Mouse (Mus musculus): ENCODE measurements around the gene Fer.
A peak's percentile ranks its signal among the peaks of the same experiment; 100 is the strongest.

Fer gene

DNA sequence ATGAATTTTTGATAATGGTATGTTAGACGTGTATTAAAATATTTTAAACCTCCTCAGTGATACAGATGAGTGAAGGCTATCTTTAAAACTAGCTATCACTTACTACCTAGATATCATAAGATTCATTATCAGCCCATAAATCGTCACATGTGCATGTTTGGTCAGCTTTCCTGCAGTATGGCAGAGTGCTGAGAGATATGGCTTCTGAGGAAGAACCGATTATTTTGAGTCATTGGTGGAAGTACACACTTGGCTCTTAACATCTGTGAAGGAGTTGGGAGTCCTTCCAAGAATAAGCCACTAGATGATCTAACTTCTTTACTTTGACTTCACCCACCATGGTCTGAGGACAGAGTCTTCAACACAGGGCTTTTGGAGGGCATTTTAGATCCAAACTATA lies 117.3 kb downstream of the Fer start:
- no peak for DNase-seq

DNA sequence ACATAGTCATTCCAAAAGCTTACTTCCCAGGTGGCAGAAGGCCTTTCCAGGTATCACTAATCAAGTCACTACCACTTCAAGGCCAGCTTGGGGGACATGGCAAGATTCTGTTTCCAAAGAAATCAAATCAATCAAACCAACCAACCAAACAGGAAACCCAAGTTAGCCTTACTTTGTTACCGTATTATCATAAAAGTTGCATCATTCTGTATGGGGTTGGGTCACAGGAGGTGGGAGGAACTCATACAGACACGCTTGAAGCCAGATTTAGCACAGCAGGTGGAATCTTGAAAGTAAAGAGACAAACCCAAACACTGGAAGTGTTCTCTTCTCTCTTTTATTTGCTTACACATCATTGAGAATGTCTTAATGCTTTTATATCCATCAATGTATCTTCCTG lies 125.8 kb downstream of the Fer start:
- no peak for DNase-seq

DNA sequence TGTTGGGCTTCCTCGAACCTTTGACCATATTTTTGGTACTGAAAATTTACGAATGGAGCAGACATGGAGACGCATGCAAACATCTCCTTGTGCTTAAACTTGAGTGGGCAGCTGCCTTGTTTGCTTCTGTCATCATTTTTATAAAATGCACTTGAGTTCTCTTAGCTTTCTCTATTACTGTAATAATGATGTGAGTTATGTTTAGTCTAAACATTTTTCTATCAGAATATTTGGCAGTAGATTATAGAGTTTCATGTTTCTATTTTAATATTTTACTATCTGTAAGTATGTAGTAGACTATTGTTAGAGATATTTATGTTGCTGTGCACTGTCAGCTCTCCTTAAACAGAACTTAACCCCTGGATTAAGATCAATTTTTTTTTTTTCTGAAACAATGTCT lies 128.3 kb downstream of the Fer start:
- no peak for DNase-seq

DNA sequence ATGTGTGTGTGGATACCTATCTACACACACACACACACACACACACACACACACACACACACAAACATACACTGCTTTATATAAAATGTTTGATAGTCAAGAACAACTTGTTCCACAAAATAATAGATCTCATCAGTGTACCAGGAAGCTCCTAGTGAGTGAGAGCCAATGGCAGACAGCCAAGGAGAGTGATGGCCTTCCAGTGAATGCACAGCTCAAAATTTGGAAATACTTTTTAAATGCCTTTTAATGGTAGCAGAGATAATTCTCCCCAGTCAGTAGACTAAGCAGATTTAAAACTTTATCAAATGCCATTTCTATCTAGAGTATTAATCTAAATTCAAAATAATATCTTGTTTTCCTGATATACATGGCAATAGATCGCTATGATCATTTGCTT lies 133.1 kb downstream of the Fer start:
- DNase-seq = peak; percentile 66 to 67

DNA sequence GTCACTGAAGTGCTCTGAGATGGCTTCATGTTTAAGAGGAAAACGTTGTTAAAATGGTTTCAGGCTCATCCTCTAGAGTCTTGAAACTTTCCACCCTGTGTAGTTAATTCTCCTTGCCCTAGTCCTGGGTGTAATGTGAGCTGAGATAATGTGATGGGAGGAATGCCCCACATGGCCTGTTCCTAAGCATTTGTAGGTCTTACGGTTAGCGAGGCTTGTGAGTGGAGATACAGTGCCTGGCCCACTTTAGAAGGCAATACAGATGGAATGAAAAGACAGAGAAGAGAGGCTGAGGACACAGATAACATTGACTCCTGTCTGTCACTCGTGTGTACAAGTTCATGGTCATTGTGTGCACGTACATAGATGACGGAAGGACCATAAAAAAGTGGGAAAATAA lies 134.8 kb downstream of the Fer start:
- DNase-seq = no peak

DNA sequence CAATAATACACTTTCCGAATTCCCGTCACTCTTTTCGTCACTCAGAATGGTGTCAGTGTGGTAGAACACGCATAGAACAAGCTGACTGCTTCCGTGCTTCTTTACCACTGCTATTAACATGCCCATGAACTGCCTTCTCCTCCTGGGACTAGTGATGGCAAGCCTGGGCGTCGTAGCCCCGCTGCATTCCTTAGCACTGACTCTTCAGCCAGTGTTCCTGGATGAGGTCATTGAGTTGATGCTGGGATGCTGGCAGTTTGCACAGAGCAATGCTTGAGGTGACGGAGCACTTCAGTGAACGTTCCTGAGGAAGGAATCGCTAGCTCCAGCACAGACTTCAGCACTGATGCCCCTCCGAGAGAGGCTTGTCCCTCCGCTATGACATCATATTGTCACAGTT lies 140.6 kb downstream of the Fer start:
- DNase-seq = no peak

DNA sequence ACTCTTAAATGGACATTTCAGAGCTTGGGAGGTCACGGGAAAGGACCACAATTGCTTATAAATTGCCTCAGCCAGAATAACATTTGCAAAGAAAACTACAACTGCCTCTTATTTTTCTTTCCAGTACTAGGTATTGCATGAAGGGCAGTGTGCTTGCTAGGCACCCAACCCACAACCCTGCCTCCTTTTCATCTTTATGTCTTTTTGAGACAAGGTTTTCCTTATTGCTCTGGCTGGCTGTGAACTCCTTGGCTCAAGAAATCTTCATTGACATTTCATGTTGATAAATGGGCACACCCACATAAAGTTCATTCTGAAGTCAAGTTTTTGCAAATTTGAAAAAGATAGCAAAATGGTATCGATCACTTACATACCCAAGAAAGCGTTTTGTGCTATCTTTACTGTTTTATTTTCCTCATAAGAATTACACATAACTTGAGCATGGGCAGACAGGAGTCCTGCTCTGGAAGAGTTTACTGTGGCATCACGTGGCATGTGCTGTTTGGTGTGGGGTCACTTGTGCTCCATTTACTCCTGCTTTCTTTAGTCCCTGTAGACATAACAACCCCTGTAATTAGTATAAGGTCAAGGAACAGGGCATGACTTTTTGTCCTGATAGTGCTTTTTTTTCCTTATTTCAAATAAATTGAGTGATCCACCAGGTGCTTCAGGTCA lies 142.8 kb downstream of the Fer start:
- no peak for DNase-seq

DNA sequence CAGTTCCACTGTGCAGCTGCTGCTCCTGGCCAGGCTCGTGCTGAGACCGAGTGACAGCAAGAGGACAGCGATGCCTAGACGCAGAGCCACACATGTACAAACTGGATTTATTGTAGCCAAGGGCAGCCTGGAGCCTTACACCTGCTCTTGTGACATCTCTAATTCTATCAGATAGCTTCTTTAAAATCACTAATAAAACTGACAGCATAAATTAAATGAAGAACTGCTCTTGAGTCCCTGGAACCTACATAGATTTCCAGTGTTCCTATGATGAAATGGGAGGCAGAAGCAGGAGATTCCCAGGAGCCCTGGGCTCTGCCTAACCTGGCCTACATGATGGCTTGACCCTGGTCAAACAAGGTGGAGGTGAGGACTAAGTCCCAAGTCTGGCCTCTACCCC lies 153.7 kb downstream of the Fer start:
- DNase-seq = no peak

DNA sequence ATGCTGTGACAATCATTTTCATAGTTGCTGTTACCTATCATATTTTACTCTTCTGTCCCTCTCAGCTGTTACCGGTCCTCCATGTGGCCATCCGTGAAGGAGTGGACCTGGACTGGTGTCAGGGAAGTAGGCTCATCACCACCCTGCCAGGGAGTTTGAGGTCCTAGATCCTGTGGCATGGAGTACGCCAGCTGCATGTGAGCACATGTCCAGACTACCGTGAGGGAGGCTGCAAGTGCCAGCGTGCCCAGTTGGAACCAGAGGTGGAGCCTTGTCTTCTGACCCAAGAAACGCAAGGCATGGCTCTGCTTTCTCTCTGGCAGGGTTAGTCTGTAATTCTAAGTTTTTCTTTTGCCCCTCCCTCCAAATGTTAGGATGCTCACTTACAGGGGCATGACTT lies 155.4 kb downstream of the Fer start:
- no peak for DNase-seq

DNA sequence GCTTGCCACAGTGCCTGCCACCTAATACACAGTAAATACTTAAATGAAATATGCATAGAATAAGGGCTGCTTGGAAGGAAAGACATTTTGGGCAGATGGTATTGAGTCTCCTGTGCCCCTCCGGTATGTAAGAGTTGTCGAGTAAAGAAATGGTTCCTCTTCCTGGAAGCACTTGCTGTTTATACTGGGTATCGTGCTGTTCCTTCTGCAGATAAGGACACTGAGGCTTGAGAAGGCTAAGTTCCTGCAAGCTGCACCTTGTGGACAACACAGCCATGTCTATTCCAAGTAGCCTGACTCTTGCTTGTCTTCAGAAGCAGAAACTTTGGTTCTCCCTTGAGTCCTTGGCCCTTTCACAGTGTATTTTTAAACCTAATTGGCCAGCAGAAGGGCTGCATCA lies 156.0 kb downstream of the Fer start:
- DNase-seq = no peak

DNA sequence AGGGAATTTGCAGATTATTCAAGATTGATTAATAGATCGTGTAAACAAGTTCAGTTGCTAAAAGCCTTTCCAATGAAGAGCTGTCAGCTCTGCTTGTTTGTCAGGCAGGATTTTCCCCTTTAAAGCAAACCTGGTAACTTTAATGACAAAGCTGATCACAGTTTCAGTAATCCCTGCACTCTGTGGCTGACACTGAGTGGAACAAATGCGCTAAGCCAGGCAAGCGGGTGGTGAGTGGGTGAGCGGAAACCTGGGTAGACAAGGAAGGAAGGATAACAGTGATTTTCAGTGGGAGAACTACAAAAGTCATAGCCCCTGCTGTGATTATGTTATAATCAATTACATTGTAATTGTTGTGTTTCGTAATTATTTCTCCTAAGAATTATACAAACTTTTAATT lies 156.8 kb downstream of the Fer start:
- no peak for DNase-seq

DNA sequence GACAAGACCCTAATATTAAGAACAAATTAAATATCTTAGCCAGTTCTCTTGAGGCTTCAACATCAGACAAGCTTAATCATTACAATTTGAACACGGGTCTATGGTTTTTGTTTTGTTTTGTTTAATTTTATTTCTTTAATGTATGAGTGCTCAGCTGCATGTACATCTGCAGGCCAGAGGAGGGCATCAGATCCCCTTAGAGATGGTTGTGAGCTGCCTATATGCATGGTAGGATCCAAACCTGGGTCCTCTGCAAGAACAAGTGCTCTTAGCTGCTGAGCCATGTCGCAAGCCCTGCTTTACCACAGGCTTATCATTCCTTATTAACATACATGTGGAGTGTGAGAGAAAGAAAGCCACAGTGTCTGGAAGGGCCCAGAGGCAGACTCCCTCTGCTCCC lies 163.6 kb downstream of the Fer start:
- no peak for DNase-seq

DNA sequence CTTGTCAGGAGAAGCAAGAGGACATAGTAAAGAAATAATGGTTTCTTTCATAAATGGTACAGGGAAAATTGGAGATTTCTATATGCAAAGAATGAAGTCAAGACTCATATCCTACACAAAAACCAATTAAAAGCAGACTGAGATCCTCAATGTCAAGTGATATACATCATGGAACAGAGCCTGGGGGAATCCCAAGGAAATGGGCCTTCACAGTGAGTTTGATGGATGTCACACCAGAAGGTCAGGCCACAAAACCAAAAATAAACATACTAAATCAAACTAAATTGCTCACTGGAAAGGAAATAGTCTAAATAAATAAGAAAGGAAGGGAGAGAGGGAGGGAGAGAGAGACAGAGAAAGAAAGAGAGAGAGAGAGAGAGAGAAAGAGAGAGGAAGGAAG lies 178.9 kb downstream of the Fer start:
- DNase-seq = no peak

DNA sequence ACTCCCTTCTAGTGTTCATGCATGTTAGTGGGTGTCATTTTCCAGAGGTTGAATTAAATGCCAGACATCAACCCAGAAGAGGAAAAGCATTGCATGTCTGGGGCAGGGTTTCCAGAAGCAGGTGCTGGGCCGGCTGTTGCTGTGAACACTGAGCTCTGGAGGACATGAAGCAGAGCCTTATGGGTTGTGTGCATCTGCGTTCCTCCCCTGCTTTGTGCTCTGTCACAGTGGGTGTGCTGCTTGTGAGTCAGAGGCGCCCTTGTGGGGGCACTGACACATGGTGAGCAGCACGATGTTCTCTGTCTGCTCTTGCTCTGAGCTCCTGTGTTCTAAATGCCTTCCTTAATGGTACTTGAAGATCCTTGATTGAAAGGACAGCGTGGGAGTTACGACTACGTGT lies 182.5 kb downstream of the Fer start:
- DNase-seq = peak; percentile 18

DNA sequence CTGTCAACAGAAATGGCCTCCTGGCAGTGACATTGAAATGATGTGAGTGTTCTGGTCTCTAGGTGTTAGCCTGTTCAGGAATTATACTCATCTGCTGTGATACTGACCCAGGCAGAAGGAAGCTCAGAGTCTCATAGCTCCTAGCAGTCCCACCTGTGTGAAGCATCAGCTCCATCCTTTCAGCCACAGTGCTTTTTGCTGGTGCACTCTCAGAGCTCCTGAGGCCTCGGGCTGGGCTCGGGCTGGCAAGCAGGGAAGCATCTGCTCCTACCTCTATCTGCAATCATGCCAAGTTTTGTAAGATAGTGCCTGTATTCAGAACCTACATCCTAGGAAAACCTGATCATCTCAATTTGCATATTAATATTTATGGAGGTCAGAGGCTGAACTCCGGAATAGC lies 183.7 kb downstream of the Fer start:
- DNase-seq = peak; percentile 20 to 44

DNA sequence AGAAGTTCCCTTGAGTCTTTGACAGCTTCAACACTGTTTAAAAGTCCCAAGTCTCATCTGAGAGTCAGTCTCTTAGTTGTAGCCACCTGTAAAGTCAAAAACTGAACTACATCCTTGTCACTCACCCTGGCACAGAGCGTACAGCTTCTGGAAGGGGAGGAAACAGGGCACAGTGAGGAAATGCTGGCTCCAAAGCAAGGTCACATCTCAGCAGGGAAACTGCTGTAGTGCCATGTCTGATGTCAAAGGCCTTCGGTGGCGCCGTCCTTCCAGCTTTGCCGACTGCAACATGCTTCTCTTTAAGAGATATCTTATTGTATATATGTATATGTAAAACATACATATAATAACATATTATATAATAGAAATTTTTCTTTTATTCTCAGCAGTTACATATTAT lies 188.0 kb downstream of the Fer start:
- peak; percentile 31 to 45 for DNase-seq

DNA sequence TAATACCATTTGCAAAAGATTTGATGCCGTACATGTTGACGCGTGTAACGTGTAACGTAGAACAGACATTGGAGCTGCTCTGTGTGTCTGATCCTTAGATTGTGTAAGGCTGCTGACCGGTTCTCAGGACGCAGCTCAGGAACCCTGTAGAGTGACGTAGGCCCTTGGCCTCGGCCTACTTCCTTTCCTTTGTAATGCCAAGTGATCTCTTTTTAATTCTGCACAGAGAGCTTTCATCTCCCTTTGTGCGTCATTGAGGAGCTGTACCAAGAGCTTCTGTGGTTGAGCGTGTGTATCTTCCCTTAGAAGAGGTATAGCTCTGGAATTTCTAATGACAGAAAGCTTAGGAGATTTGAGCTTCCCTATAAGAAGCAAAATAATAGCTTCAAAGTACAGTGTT lies 190.8 kb downstream of the Fer start:
- no peak for DNase-seq

DNA sequence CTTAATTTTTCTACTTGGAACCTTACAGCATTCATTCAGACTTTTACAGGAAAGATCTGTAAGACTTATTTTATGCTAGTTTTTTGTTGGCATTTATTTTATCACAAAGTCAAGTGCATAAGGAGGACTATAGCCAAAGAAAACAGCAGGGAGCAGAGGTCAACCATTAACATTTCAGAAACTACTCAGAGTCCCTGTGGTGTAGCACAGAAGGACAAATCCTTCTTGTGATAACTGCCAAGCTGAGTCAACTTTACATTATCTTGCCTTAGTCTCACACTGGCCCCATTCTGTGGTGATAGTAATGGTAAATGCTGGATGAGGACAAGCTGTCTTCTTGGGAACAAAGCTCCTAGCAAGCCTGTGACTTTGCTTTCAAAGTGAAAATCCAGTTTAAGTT lies 197.7 kb downstream of the Fer start:
- DNase-seq = no peak

DNA sequence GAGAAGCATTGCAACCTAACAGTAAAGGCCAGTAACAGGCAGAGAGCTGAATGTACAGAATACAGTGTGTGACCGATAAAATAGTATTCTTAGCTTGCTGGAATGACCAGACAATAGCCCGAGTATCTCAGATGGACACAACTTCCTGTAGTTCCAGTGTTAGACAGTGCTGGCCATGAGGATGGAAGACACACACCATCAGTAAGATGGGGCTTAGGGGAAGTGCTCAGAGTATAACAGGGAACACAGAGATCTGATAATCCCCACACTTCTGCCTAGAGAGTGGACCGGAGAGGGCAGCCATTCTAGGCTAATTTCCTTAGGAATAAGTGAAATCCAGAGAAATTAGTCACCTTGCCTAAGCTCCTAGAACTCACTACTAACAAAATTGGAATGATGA lies 202.4 kb downstream of the Fer start:
- no peak for DNase-seq

DNA sequence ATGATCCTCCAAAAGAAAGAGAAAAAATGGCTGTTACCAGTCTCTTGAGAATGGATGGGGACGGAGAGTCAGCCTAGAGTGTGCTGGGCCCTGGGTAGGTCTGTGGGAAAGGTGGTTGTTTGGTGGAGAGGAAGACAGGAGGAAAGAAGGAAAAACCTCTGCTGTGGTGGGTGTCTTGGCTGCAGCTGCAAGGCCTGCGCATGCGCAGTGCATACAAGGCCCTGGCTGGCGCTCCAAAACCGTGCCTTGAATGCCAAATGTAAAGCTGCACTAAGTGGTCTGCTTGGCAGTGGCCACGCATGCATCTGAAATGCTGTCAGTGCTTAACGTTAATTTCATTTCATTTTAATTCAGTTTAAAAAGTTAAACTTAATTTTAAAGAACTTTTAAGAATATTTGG lies 214.5 kb downstream of the Fer start:
- no peak for DNase-seq

DNA sequence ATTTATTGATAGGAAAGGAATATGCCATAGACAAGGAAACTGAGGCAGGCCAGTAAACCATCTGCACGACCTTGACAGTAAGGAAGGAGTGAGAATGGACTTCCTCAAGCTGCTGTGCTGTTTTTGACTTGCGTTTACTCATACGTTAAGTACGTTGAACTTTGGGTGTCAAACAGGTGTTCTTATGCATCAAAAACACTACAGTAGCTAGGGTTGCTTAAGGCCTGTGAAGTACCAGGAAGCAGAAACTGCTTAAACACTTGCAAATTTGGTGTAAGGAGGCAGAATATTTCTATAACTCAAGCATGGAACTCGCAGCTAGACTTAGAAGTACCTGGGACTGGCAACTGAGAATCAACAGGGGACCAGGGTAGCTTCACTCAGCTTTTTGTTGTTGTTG lies 221.9 kb downstream of the Fer start:
- DNase-seq = no peak

DNA sequence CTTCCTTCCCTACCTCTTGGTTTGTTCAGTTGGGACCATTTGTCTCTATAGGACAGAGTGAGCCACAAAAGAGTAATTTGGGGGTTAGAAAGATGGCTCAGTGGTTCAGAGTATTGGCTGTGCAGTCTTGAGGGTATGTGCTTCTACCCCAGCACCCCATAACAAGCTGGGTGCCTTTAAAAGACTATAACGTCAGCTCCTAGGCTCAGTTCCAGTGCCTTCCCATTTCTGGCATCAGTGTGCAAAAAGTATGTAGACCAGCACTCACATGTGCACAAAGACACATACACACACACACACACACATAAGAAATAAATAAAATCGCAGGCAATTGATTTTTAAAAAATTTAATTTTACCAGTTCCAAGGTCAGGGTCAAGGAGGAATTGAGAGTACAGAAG lies 222.6 kb downstream of the Fer start:
- no peak for DNase-seq

DNA sequence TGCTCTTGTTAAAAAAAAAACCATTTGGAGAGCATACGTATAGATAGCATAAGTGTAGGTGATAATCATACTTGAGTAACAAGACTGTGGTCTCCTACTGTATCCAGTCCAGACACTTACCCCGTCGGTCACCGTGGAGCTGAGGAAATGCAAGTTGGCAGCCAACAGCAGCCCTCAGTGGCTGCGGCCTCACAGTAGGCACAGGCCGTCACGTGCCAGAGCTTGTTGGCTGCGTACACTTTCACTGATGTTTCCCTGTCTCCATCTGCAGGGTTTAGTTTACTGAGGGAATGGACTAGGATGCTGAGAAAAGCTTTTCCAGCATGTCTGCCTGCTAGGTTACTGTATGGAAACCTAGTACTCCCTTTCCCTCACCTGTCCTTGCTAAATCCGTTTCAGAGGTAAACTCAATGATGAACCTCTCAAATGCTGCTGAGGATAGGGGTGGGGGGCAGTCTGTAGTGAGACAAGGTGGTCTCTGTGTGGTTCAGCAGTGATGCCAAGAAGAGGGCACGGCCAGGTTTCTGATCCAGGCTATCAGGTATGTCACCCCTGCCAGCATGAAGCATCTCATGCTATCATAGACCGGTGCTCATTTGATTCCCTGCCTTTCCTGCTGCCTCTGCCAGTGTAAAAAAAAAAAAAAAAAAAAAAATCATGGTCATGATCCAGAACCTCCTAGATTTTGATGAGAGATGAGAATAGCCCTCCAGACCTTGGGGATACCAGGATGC lies 224.2 kb downstream of the Fer start:
- DNase-seq = peak; percentile 43 to 51

DNA sequence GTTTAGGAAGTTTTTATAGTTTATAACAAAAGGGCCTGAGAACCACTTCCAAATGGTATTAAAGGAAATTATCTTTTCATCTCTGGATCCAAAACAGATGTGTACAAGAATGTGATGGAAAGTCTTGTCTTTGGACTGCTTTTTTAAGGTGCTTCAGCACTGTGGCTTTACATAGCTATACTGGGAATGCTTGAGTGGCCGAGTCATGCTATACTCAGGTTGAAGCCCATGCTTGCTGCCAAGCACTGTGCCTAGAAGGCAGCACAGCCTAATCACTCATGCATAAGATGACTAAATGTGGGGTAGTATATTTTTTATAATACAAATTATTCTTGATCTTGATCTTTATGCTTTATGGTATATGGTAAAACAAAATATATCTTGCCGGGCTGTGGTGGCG lies 225.0 kb downstream of the Fer start:
- no peak for DNase-seq

DNA sequence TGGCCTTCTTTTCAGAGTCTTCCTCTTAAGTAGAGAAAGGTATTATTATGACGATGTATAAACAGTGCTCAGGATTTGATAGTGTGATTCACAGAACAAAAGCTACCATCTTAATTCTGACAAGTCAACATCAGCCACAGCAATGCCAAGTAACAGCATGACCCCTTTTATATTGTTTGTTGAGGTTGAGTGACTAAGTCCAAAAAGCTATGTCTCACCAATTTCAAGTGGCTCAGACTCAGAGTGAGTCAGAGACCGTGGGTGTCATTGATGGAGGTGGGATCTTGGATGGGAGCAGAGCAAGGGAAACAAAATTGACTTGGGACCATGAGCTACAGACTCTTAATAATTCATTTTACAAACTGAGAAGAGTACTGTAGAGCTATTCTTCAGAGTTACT lies 230.9 kb downstream of the Fer start:
- no peak for DNase-seq

All from cerebellum, adult 18-20 months (tissue).